Mouse (Mus musculus): ENCODE measurements at regions not wholly inside any gene's neighbourhood (a gene's known extent, or its start where the extent isn't known, plus 50 kb on each side); places are given as distances from the start of the nearest gene placed in this dataset.
A peak's percentile ranks its signal among the peaks of the same experiment; 100 is the strongest.

DNA sequence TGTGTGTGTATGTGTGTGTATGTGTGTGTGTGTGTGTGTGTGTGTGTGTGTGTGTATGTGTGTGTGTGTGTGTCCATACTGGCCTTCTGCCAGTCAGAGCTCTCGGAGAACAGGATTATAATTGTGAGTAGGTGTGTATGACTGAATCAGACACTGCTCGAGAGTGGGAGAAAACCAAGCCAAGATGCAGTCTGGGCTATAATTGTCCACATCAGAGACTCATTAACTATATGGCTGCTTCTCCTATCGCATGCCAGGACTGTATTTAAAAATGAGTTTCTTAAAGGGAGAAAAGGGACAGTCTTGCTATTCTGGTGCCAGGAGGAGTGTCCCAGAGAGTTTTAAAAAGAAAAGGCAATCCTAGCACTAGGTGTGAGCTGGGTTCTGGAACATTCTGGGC, 58.7 kb upstream of the Adpgk start:
- intact Hi-C loops (cut with DNase I): loop anchor here (1.0 to 5.0 kb wide), 2 partner anchors 34 to 55 kb away; no protein-coding TSS in a partner anchor
- peak; percentile 15 to 21 for DNase-seq (ENCODE audit: extremely low spot score in 1 of 2, low spot score in 2 of 2)
- TF ChIP-seq CTCF (IDR thresholded peaks at IDR 0.05): no peak

DNA sequence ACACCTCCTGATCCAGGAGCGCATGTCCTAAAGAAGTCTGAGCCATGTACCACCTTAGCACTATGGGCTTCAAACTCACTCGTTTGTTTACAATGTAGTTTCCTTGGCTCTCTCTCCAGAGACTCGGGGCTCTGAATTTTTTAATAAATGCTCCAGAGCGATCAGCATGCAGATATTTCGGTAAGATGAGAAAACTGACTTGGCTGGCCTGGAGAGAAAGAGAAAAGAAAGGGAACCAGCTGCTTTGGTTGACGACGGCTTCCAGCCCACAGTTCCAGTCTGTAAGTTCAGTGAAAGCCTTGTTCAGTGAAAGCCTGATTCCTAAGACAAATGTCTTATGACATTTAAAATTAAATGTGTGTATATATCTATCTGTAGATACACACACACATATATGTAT, 59.4 kb upstream of the Adpgk start:
- Histone ChIP-seq H3K27ac (no peak overlapping the region), H3K4me3 (no peak overlapping the region)
- DNase-seq (ENCODE audit: extremely low spot score in 1 of 2, low spot score in 2 of 2): no peak
- intact Hi-C loops (cut with DNase I): loop anchor here (1.0 to 5.0 kb wide), 2 partner anchors 34 to 55 kb away; no protein-coding TSS in a partner anchor
- no peak for TF ChIP-seq CTCF (IDR thresholded peaks at IDR 0.05)

More for the DNA sequence above, 58.7 kb upstream of the Adpgk start:
- Histone ChIP-seq H3K4me3 (no peak overlapping the region), H3K27ac (no peak overlapping the region)

DNA sequence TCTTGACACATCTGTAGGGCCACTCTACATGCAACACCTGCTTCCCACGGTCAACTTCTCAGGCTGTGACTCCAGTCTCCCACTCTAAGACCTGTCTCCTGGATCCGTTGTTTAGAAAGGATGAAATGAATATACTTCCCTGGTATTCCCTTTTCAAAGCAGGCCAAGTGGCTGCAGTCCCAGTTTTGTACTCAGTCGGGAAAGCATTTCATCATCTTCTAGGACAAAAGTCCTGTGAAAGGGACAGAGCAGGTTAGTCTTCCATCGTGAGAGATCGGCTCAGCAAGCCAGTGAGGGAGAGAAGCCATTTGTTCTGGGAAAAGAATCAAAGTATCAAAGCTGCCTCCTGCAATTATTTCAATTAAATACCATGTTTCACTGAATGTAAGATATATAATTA, 60.2 kb upstream of the Adpgk start:
- H3K27ac ChIP-seq: no peak overlapping the region
- no peak for TF ChIP-seq CTCF (IDR thresholded peaks at IDR 0.05)
- intact Hi-C loops (cut with DNase I): loop anchor here (5.0 kb wide), 1 partner anchor 54 kb away; no protein-coding TSS in a partner anchor
- H3K4me3 ChIP-seq: no peak overlapping the region
- no peak for DNase-seq (ENCODE audit: extremely low spot score in 1 of 2, low spot score in 2 of 2)

DNA sequence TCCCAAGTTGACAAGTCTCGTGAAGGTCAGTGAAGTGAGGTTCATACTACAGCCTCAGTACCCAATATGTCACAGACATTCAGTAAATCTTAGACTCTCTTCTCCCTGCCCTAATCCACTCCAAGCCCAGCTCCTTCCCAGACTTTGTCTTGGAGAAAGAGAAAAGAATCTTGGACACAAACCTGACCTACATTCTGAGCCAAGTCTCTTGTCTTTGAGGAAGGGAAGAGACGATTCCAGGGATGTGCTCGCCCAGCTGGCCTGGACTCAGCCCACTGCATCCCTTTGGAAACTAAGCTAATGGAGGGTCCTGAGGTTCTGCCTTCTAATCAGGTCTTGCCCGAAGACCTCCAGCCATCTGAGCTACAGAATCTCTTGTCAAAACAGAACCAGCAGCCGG, 61.2 kb upstream of the Adpgk start:
- TF ChIP-seq CTCF (IDR thresholded peaks at IDR 0.05): no peak
- H3K27ac ChIP-seq: no peak overlapping the region
- intact Hi-C loops (cut with DNase I): loop anchor here (5.0 kb wide), 1 partner anchor 53 kb away; no protein-coding TSS in a partner anchor
- no peak for DNase-seq (ENCODE audit: extremely low spot score in 1 of 2, low spot score in 2 of 2)
- H3K4me3 ChIP-seq: no peak overlapping the region

DNA sequence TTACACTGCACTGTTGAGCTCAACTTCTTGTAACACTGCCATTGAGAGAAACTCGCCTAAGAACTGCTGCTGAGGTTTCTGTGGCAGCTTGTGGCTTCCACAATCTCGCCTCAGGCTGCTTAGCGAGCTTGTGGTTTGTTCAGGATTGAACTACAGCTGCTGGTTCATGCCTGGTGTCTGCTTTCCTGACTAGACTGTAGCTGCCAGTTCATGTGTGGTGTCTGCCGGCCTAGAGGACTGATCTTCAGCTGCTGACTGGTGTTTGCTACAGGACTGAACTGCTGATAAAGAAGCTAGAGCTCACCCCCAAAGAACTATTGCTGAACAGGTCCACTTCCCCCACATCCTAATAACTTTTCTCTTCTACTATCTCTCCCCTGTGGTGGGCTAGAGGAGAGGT, 63.4 kb upstream of the Adpgk start:
- no peak overlapping the region for H3K4me3 ChIP-seq
- DNase-seq (ENCODE audit: extremely low spot score in 1 of 2, low spot score in 2 of 2): no peak
- TF ChIP-seq CTCF (IDR thresholded peaks at IDR 0.05): no peak
- no peak overlapping the region for H3K27ac ChIP-seq
- intact Hi-C loops (cut with DNase I): no loop called here

DNA sequence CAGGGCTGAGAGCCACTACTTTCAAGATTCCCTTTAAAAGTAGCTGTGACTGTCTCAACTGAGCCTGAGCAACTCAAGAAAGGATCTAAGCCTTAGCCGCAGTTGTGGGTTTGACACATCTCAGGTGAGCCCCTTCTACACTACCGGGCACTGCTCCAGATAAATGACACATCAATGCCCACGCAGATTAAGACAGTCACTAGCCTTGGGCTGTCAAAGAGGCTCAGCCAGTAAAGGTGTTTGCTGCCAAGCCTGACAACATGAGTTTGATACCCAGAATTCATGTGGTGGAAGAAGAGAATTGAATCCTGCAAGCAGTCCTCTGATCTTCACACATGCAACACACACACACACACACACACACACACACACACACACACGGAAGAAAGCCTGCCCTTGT, 65.0 kb upstream of the Adpgk start:
- Histone ChIP-seq H3K4me3 (no peak overlapping the region), H3K27ac (no peak overlapping the region)
- intact Hi-C loops (cut with DNase I): no loop called here
- TF ChIP-seq CTCF (IDR thresholded peaks at IDR 0.05): no peak
- no peak for DNase-seq (ENCODE audit: extremely low spot score in 1 of 2, low spot score in 2 of 2)

DNA sequence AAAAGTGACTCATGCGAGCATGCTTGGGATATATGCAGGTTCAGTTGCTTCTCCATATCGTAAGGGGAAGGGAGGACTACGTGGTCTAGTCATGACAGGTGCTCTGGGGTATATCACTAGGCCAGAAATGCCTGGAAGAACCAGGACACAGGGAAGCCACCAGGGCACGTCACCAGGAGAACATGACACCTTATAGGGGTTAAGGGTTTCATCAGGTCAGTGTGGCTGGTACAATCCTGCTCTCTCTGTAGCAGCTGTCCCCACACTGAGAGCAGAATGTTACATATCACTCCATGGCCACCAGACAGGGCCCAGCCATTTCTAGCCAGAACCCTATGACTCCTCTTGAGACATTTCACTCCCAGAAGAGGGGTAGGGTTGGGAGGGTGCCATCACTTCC, 72.1 kb upstream of the Adpgk start:
- TF ChIP-seq CTCF (IDR thresholded peaks at IDR 0.05): no peak
- intact Hi-C loops (cut with DNase I): no loop called here

DNA sequence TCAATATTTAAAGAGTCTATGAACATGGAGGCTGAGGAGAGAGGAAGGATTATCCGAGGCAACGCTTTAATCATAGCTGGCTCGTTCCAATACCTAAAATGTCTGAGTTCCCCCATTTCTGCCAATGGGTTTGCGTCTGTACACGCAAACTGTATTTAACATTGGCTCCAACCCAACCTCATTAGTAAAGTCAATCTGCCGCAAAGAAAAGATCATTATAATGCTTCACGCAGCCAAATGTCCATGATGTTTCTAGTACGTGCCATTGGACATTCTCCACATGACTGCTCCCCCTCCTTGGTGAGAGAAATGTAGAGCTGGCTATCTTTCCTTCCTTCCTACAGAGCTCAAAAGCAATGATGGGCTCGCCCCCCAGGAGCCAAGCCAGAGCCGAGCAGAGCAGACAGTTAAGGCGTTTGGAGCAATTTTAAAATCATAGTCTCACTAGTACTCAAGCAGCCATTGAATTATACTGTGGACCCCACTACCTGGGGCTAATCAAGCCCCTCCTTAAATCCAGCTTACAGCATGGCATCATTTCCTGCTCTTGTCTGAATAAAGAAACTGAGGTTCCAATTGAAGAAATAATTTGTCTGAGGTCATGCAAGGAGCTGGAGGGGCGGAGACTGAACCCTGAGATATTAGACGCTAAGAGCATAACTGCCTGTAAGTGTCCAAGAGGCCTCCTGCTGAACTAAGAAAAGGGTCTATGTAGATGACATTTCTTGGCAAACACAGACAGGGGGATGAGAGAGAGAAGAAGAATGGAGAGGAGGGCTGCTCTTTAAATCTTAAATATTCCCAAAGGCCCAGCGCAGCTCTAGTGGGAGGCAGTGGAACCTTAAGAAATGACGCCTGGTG, 88.5 kb upstream of the Adpgk start:
- no peak for DNase-seq (ENCODE audit: extremely low spot score in 1 of 2, low spot score in 2 of 2)
- TF ChIP-seq CTCF (IDR thresholded peaks at IDR 0.05): no peak
- no peak overlapping the region for H3K27ac ChIP-seq
- intact Hi-C loops (cut with DNase I): no loop called here
- H3K4me3 ChIP-seq: no peak overlapping the region

More for the DNA sequence above, 72.1 kb upstream of the Adpgk start:
- no peak overlapping the region for H3K27ac ChIP-seq
- DNase-seq (ENCODE audit: extremely low spot score in 1 of 2, low spot score in 2 of 2): no peak
- H3K4me3 ChIP-seq: no peak overlapping the region

DNA sequence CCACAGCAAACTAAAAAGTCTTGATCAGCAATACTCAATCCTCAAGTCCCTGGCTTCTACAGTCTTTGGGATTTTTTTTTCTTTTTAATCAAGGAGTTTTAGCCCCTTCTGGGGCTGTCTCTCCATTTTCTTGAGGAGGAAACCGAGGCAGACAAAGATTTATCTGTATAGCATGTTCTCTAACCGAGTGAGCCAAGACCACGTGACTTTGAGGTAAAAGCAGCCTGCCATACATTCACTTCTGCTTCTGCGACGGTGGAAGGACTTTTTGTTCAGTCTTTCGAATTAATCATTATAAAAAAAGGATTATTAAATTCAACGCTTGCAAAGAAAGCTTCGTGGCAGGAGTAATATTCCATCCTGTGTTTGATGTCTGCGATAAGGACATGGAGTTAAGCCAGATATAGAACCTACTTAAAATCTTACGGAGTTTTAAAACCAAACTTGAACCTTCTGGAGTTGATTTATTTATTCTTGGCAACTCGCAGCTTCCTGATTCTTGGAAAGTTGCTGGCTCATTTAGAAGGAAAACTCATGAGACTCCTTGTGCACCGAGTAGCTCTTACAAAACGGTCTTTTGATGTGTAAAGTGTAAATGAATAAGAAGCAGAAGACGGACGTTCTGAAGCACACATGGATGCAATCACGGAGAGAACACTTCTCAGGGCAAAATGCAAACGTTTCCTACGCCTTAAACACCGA, 91.7 kb upstream of the Adpgk start:
- Histone ChIP-seq H3K4me3 (no peak overlapping the region; the same call in 1 of the 2 replicates), H3K27ac (no peak overlapping the region)
- no peak for TF ChIP-seq CTCF (IDR thresholded peaks at IDR 0.05)
- no peak for DNase-seq (ENCODE audit: extremely low spot score in 1 of 2, low spot score in 2 of 2)
- intact Hi-C loops (cut with DNase I): no loop called here

DNA sequence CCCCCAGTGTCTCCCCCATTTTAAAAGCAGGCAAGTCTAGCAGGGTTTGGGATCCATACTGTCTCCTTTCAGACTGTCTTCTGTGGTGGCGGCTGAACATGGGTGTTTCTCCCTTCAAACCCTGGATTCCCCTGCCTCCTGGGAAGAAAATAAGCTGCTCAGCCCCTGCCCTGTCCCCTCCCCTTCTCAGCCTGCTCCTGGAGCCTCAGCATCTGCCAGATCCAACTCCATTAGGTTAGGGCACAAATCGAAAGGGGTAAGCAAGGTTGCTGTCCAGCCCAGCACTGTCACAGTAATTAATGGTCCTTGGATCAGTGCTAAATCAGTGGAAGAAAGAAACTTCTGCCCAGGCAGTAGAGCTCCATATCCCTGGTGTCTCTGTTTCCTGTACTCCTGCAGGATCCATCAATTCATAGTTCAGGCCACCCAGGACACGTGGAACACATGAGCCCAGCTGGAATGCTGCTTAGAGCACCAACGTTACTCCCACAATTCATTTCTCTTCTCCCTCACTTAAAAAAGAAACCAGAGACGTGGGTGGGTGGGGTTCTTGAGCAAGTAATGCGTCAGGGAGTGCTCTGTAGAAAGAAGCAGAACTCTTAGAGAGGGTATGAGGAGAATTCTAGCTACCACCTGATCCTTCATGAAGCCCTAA, 93.0 kb upstream of the Adpgk start:
- Histone ChIP-seq H3K4me3 (no peak overlapping the region), H3K27ac (peak overlapping the region; percentile 54)
- intact Hi-C loops (cut with DNase I): loop anchor here (1.0 kb wide), 2 partner anchors 34 to 162 kb away; partner anchors contain the start of gene Neo1
- DNase-seq (ENCODE audit: extremely low spot score in 1 of 2, low spot score in 2 of 2): no peak
- TF ChIP-seq CTCF (IDR thresholded peaks at IDR 0.05): no peak

DNA sequence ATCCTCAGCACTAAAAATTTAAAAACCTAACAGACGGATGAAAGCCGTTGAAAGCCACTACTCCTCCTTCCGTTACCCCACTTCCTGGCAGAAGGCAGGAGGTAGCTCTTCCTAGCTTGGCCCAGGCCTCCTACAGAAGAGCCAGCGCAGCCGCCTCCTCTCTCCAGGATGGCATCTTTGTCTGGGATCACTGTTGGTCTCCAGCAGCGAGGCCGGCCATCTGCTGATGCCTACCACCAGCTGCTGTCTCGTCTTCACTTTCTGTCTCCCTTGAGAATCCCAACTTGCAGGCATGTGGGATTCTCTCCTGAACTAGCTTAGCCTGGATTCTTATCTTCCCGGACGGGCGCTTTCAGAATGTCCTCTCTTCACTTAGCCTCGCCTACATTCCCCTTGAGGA, 93.9 kb upstream of the Adpgk start:
- peak; percentile 31 to 71 for DNase-seq (ENCODE audit: extremely low spot score in 1 of 2, low spot score in 2 of 2)
- H3K27ac ChIP-seq: peak overlapping the region; percentile 54
- H3K4me3 ChIP-seq: no peak overlapping the region
- intact Hi-C loops (cut with DNase I): no loop called here
- no peak for TF ChIP-seq CTCF (IDR thresholded peaks at IDR 0.05)

DNA sequence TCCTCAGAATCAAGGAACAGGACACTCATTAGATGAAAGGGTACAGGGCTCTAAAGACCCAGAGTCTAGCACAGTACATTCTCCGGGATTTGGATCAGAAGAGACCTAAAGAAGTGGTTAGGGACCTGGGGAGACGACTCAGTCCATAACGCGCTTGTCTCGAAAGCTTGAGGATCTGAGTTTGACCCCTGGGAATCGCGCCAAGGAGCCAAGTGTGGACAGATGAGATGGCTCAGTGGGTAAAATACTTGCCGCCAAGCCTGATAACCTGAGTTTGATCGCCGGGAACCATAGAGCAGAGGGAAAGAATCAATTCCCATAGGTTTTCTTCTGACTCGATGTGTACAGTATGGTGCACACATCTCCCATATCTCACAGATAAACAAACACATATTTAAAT, 97.4 kb upstream of the Adpgk start:
- no peak for DNase-seq (ENCODE audit: extremely low spot score in 1 of 2, low spot score in 2 of 2)
- no peak overlapping the region for H3K4me3 ChIP-seq
- H3K27ac ChIP-seq: no peak overlapping the region
- intact Hi-C loops (cut with DNase I): no loop called here
- no peak for TF ChIP-seq CTCF (IDR thresholded peaks at IDR 0.05)

All from left cerebral cortex, adult 2 months (tissue).